Mouse (Mus musculus) forebrain, postnatal 0 days (tissue): ENCODE data around the gene Clstn2. TPM values are rescaled to one million over a fixed set of nuclear protein-coding genes. Genes with fewer than 3 reads are reported as not detected.

Experiments
- ATAC-seq: fragments of 200-750 bp; cut with Nextera tagmentation; 2 replicates; pipeline ENCODE4 v1.8.0; 2017; ENCODE audit warnings: mild to moderate bottlenecking, moderate library complexity
- DNase-seq: peaks from one replicate; pipeline ENCODE4 v3.0.0-alpha.2; 2015
- H3K27ac ChIP-seq: fragments of 300-500 bp; sonication (generic); 2 replicates; pipeline ENCODE4 v1.5.1; 2014; ENCODE audit warnings: low read depth, mild to moderate bottlenecking, antibody characterized with exemption, low read length, moderate library complexity, mixed read lengths
- H3K27me3 ChIP-seq: fragments of 300-500 bp; sonication (generic); 2 replicates; pipeline ENCODE4 v1.6.1; 2014; ENCODE audit warnings: mild to moderate bottlenecking, low read length, mixed read lengths; ENCODE audit not compliant: insufficient read depth
- H3K36me3 ChIP-seq: fragments of 300-500 bp; sonication (generic); 2 replicates; pipeline ENCODE4 v1.6.1; 2014; ENCODE audit warnings: mild to moderate bottlenecking, moderate library complexity; ENCODE audit not compliant: insufficient read depth
- H3K4me1 ChIP-seq: fragments of 300-500 bp; sonication (generic); 2 replicates; pipeline ENCODE4 v1.6.1; 2014; ENCODE audit warnings: antibody characterized with exemption; ENCODE audit not compliant: insufficient read depth
- H3K4me2 ChIP-seq: fragments of 300-500 bp; sonication (generic); 2 replicates; pipeline ENCODE4 v1.6.1; 2014; ENCODE audit warnings: low read depth, mild to moderate bottlenecking, moderate library complexity
- H3K4me3 ChIP-seq: fragments of 300-500 bp; sonication (generic); 2 replicates; pipeline ENCODE4 v1.5.1; 2014; ENCODE audit warnings: low read depth, low read length, mixed read lengths
- H3K9ac ChIP-seq: fragments of 300-500 bp; sonication (generic); 2 replicates; pipeline ENCODE4 v1.6.1; 2014; ENCODE audit warnings: mild to moderate bottlenecking
- H3K9me3 ChIP-seq: fragments of 300-500 bp; sonication (generic); 2 replicates; pipeline ENCODE4 v1.6.1; 2016; ENCODE audit warnings: low read length
- CTCF ChIP-seq: sonication (generic); IDR thresholded peaks from 2 replicates; pipeline ENCODE4 v1.5.1; 2016; ENCODE audit warnings: antibody characterized with exemption, control low read depth, low read depth
- WGBS: fragments of 180-500 bp; shearing (Covaris S2); extraction: QIAGEN DNeasy Blood & Tissue Kit; methylation state at CpG from one replicate; pipeline ENCODE4 v1.1.7; 2014; 5-methylcytosine and 5-hydroxymethylcytosine counted together
- polyA plus RNA-seq: library from polyadenylated mRNA; unstranded; fragments of >200 nt; fragmentation: Nextera tagmentation; extraction: Ambion mirVana; gene quantifications from 2 replicates; pipeline ENCODE4 v1.2.1, GENCODE M21; 2015
- total RNA-seq: library from RNA; depleted of rRNA; stranded (reverse); fragments of >200 nt; gene quantifications from 2 replicates; pipeline ENCODE4 v1.2.3, GENCODE M21; 2014

Gene Clstn2
- total and polyA plus RNA-seq, 2 experiments from 2014 or later, result 13.0 to 58.7 TPM

- Histone ChIP-seq H3K4me3 (no peak overlapping the region), H3K9me3 (no peaks in the 10 kb centered on the region), H3K9ac (no peak overlapping the region), H3K36me3 (no peaks in the 10 kb centered on the region), H3K27me3 (no peaks in the 10 kb centered on the region), H3K27ac (peak overlapping the region; percentile 36), H3K4me1 (0 out of 2 replicates have a peak, but pooled peaks cover 9% of the 10 kb centered on the region), H3K4me2 (peak overlapping the region; percentile 17; the same call in 1 of the 2 replicates)
- DNase-seq (peak; percentile 60), ATAC-seq (peak; percentile 85)
- WGBS, result 46% methylated on average over 12 of the region's 12 CpGs
- TF ChIP-seq CTCF, result 0 out of 2 replicates have a peak, but pooled peaks have one; percentile 22
Observed at GRCm38 (mm10) chr9:97847873-97848838, 184.8 kb downstream of the Clstn2 start.

GRCm38 (mm10) chr9:97842054-97842453 lies 190.9 kb downstream of the Clstn2 start:
- no peaks in the 10 kb centered on the region for H3K36me3 ChIP-seq
- H3K4me3 ChIP-seq, result no peak overlapping the region
- WGBS, result 88% methylated on average over 7 of the region's 7 CpGs
- ATAC-seq, result no peak
- H3K9me3 ChIP-seq, result no peaks in the 10 kb centered on the region
- H3K4me1 ChIP-seq, result no peaks in the 10 kb centered on the region
- H3K4me2 ChIP-seq, result no peak overlapping the region
- DNase-seq, result no peak
- no peak for TF ChIP-seq CTCF
- H3K27ac ChIP-seq, result no peak overlapping the region
- no peak overlapping the region for H3K9ac ChIP-seq
- no peaks in the 10 kb centered on the region for H3K27me3 ChIP-seq

- no peak overlapping the region for H3K9ac ChIP-seq
- TF ChIP-seq CTCF, result no peak
- H3K27me3 ChIP-seq, result no peaks in the 10 kb centered on the region
- H3K4me1 ChIP-seq, result peaks cover 6% of the 10 kb centered on the region; the same call in 1 of the 2 replicates
- no peak for DNase-seq
- H3K27ac ChIP-seq, result no peak overlapping the region
- H3K36me3 ChIP-seq, result no peaks in the 10 kb centered on the region
- H3K4me3 ChIP-seq, result no peak overlapping the region
- WGBS, result 82% methylated on average over 3 of the region's 3 CpGs
- no peaks in the 10 kb centered on the region for H3K9me3 ChIP-seq
- no peak overlapping the region for H3K4me2 ChIP-seq
- ATAC-seq, result peak; percentile 26; the same call in 1 of the 2 replicates
Observed at GRCm38 (mm10) chr9:97831216-97831615, 201.8 kb downstream of the Clstn2 start.

- no peak for ATAC-seq
- Histone ChIP-seq H3K4me2 (no peak overlapping the region), H3K4me1 (peaks cover 10% of the 10 kb centered on the region), H3K9ac (no peak overlapping the region), H3K36me3 (no peaks in the 10 kb centered on the region), H3K27me3 (no peaks in the 10 kb centered on the region), H3K27ac (no peak overlapping the region), H3K9me3 (no peaks in the 10 kb centered on the region), H3K4me3 (no peak overlapping the region)
- WGBS, result 84% methylated on average over 2 of the region's 2 CpGs
- no peak for DNase-seq
- TF ChIP-seq CTCF, result no peak
Observed at GRCm38 (mm10) chr9:97829919-97830318, 203.1 kb downstream of the Clstn2 start.

- 51% methylated on average over 10 of the region's 10 CpGs for WGBS
- Histone ChIP-seq H3K4me2 (no peak overlapping the region), H3K4me1 (peaks cover 10% of the 10 kb centered on the region), H3K9me3 (no peaks in the 10 kb centered on the region), H3K9ac (no peak overlapping the region), H3K27ac (no peak overlapping the region), H3K4me3 (no peak overlapping the region), H3K27me3 (no peaks in the 10 kb centered on the region), H3K36me3 (no peaks in the 10 kb centered on the region)
- ATAC-seq (peak; percentile 64), DNase-seq (peak; percentile 42)
- no peak for TF ChIP-seq CTCF
Observed at GRCm38 (mm10) chr9:97827689-97828088, 205.3 kb downstream of the Clstn2 start.

- H3K4me3 ChIP-seq, result no peak overlapping the region
- no peak overlapping the region for H3K27ac ChIP-seq
- DNase-seq (peak; percentile 41), ATAC-seq (peak; percentile 92)
- WGBS, result 31% methylated on average over 16 of the region's 16 CpGs
- no peaks in the 10 kb centered on the region for H3K27me3 ChIP-seq
- peaks cover 10% of the 10 kb centered on the region for H3K4me1 ChIP-seq
- no peak overlapping the region for H3K9ac ChIP-seq
- no peaks in the 10 kb centered on the region for H3K9me3 ChIP-seq
- TF ChIP-seq CTCF, result no peak
- H3K36me3 ChIP-seq, result no peaks in the 10 kb centered on the region
- H3K4me2 ChIP-seq, result no peak overlapping the region
Observed at GRCm38 (mm10) chr9:97826077-97826947, 206.7 kb downstream of the Clstn2 start.
